Mouse (Mus musculus): ENCODE results near the gene Col13a1.

Gene Col13a1

GRCm38 (mm10) chr10:61905308-61905707, 73.6 kb downstream of the Col13a1 start:
- DNase-seq (ENCODE audit: low spot score), result no peak

DNA sequence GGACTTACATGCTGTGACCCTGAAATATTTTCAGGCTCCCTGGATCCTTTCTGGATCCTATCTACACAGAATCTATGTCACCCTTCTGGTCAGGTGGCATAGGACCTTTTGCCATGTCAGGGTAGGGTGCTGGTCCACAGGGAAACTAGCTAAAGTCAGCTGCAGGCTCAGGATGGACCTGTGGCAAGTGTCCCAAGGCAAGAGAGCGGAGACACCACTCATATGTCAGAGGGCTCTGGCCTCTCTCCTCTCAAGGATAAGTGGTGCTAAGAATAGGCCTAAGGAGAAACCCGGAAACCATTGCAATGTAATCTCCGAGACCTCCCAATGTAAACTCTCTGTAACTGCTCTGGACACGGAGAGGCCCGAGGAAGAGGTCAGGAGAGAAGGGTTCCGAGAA, 80.8 kb downstream of the Col13a1 start:
- no peak for DNase-seq (ENCODE audit: low spot score)

- DNase-seq (ENCODE audit: low spot score), result no peak
These were observed 84.3 kb downstream of the Col13a1 start for GRCm38 (mm10) chr10:61894564-61894963.

GRCm38 (mm10) chr10:61891138-61891537, 87.8 kb downstream of the Col13a1 start:
- DNase-seq (ENCODE audit: low spot score), result no peak

- no peak for DNase-seq (ENCODE audit: low spot score)
These were observed 88.6 kb downstream of the Col13a1 start for GRCm38 (mm10) chr10:61890294-61890693.

- DNase-seq (ENCODE audit: low spot score), result peak; percentile 74
These were observed 99.5 kb downstream of the Col13a1 start for GRCm38 (mm10) chr10:61879427-61879826.

DNA sequence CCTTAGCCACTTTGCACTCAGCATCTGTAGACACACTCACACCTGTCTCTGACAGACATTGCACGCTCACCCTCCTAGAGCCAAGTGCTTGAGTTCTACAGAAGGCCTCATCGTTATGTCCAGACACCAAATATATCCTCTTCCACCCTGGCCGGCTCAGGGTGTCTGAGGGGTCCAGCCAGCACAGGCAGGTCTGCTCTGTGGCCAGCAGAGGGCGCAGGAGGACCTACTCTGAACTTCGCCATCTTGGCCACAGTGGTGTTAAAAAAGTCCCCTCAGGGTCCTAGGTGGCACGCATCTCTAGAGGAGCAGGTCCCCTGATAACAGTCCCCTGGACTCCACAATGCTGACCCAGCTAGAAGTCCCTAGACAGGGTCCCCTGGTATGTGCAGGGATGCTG, 101.1 kb downstream of the Col13a1 start:
- peak; percentile 75 for DNase-seq (ENCODE audit: low spot score)

GRCm38 (mm10) chr10:61869796-61870195, 109.1 kb downstream of the Col13a1 start:
- no peak for DNase-seq (ENCODE audit: low spot score)

DNA sequence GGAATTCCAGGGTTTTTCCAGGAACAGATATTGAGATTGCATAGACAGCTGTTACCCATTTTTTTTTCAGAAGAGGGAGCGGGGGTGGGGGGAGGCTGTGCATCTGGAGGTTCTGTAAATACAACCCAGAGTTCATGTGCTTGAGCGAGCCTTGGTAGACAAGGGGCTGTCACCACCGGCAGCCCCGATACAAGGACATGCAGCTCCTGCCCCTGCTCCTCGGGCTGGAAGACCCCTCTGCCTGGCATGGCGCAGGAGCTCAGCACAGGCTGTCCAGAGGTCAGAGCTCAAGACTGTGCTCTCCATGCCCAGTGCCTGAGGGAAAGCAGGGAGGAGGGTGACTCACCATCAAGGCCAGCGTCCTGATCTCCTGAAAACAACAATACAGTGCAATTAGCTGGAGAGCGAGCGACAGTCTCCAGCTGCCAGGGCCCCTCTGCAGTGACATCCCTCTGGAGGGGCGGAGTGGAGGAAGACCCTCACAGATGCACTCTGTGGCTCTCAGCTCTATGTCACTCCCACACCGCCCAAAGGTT, 112.8 kb downstream of the Col13a1 start:
- peak; percentile 20 for DNase-seq (ENCODE audit: low spot score)

DNA sequence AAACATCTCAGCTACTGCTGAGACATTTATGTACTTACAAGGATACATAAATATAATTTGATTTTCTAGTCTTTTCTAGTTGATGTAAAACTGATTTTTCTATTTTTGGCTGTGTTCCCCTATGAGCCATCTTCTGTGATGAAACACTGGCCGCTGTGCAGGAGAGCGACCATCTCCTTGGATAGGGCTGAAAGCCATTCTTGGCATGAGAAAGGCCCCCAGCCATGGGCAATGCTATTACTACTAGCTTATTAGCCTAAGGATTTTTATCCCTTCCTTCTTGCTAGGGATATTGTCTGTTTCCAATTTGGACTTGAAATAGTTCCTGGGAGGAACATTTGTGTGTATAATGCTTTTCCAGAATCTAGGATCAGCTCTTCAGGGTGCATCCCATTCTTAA, 119.5 kb downstream of the Col13a1 start:
- no peak for DNase-seq (ENCODE audit: low spot score)

- no peak for DNase-seq (ENCODE audit: low spot score)
These were observed 123.7 kb downstream of the Col13a1 start for GRCm38 (mm10) chr10:61855139-61855675.

GRCm38 (mm10) chr10:61852824-61853223, 126.1 kb downstream of the Col13a1 start:
- DNase-seq (ENCODE audit: low spot score), result no peak

- no peak for DNase-seq (ENCODE audit: low spot score)
These were observed 130.4 kb downstream of the Col13a1 start for GRCm38 (mm10) chr10:61848553-61848952.

GRCm38 (mm10) chr10:61845476-61845875, 133.4 kb downstream of the Col13a1 start:
- DNase-seq (ENCODE audit: low spot score), result no peak

DNA sequence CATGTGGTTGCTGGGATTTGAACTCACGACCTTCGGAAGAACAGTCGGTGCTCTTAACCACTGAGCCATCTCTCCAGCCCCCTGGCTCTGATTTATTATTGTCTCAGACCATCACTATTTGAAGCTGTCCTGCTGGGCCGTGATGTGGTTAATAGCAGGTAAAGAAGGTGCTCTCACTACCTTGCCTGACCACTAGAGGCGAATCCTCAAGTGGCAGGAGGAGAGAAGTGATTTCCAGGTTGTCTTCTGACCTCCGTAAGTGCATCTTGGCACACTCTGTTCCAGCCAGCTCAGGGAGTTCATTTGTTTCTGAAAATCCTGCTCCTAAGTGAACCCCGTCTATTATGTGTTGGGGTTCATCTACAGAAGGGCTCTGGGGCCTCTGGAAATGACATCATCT, 134.4 kb downstream of the Col13a1 start:
- DNase-seq (ENCODE audit: low spot score), result no peak

DNA sequence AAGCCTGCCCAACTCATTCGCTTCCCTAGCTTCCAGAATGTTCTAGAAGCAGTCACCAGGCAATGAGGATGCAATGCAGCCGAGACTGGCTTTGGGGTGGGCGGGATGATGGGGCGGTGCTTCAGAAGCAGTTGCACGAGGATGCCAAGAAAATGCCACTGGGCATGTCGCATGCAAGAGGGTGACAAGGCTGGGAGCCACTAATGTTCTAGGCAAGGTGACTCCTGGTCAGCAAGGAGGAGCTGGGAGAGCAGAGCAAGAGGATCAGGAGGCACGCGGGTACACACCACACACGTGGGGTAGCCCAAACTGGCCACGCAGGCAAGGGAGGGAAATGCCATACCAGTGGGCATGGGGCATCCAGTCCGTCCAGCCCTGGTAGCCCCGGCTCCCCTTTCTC, 136.6 kb downstream of the Col13a1 start:
- DNase-seq (ENCODE audit: low spot score), result no peak

- no peak for DNase-seq (ENCODE audit: low spot score)
These were observed 139.6 kb downstream of the Col13a1 start for GRCm38 (mm10) chr10:61839326-61839725.

GRCm38 (mm10) chr10:61838769-61839168, 140.1 kb downstream of the Col13a1 start:
- DNase-seq (ENCODE audit: low spot score), result peak; percentile 66

- no peak for DNase-seq (ENCODE audit: low spot score)
These were observed 141.6 kb downstream of the Col13a1 start for GRCm38 (mm10) chr10:61837286-61837685.

DNA sequence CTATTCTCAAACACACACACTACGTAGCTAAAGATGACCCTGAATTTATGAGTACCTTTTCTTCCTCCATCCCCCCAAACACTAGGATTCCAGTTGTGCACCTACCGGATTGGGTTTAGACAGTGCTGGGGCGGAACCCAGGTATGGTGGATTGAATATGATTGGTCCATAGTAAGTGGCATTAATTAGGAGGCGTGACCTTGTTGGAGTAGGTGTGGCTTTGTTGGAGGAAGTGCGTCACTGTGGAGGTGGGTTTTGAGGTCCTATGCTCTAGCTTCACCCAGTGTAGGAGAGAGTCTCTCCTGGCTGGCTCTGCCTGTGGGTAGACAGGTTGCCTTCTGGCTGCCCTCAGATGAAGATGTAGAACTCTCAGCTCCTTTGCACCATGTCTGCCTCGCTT, 144.6 kb downstream of the Col13a1 start:
- no peak for DNase-seq (ENCODE audit: low spot score)

GRCm38 (mm10) chr10:61832713-61833112, 146.2 kb downstream of the Col13a1 start:
- DNase-seq (ENCODE audit: low spot score), result no peak

GRCm38 (mm10) chr10:61831741-61832140, 147.2 kb downstream of the Col13a1 start:
- no peak for DNase-seq (ENCODE audit: low spot score)

GRCm38 (mm10) chr10:61831251-61831650, 147.7 kb downstream of the Col13a1 start:
- DNase-seq (ENCODE audit: low spot score), result no peak

GRCm38 (mm10) chr10:61830817-61831216, 148.1 kb downstream of the Col13a1 start:
- DNase-seq (ENCODE audit: low spot score), result no peak

Measured in MN1 (cell line).